Mouse (Mus musculus) embryonic facial prominence, embryonic 12.5 days (tissue): ENCODE measurements at regions not wholly inside any gene's neighbourhood (a gene's known extent, or its start where the extent isn't known, plus 50 kb on each side); places are given as distances from the start of the nearest gene placed in this dataset.

Experiments
- ATAC-seq: fragments of 200-750 bp; cut with Nextera tagmentation; 2 replicates; pipeline ENCODE4 v1.8.0; 2017; ENCODE audit not compliant: insufficient number of reproducible peaks, insufficient read depth, low FRiP score, low TSS enrichment
- H3K27ac ChIP-seq: fragments of 300-500 bp; sonication (generic); 2 replicates; pipeline ENCODE4 v1.5.1; 2016; ENCODE audit warnings: mild to moderate bottlenecking
- H3K27me3 ChIP-seq: fragments of 300-500 bp; sonication (generic); 2 replicates; pipeline ENCODE4 v1.6.1; 2016; ENCODE audit warnings: mild to moderate bottlenecking, moderate library complexity
- H3K36me3 ChIP-seq: fragments of 300-500 bp; sonication (generic); 2 replicates; pipeline ENCODE4 v1.6.1; 2016; ENCODE audit warnings: mild to moderate bottlenecking
- H3K4me1 ChIP-seq: fragments of 300-500 bp; sonication (generic); 2 replicates; pipeline ENCODE4 v1.6.1; 2016
- H3K4me2 ChIP-seq: fragments of 300-500 bp; sonication (generic); replicated peaks from 2 replicates; pipeline ENCODE4 v1.6.1; 2016; ENCODE audit warnings: mild to moderate bottlenecking, moderate library complexity
- H3K4me3 ChIP-seq: fragments of 300-500 bp; sonication (generic); 2 replicates; pipeline ENCODE4 v1.5.1; 2016; ENCODE audit warnings: mild to moderate bottlenecking
- H3K9ac ChIP-seq: fragments of 300-500 bp; sonication (generic); 2 replicates; pipeline ENCODE4 v1.6.1; 2016; ENCODE audit warnings: mild to moderate bottlenecking, moderate library complexity
- H3K9me3 ChIP-seq: fragments of 300-500 bp; sonication (generic); 2 replicates; pipeline ENCODE4 v1.6.1; 2016; ENCODE audit warnings: mild to moderate bottlenecking, moderate library complexity
- WGBS: fragments of 180-500 bp; shearing (Covaris S2); methylation state at CpG from one replicate; pipeline ENCODE4 v1.1.7; 2016; 5-methylcytosine and 5-hydroxymethylcytosine counted together

- Histone ChIP-seq H3K4me3 (peak overlapping the region; percentile 22), H3K27ac (peak overlapping the region; percentile 79), H3K36me3 (no peaks in the 10 kb centered on the region), H3K27me3 (peaks cover 6% of the 10 kb centered on the region; the same call in 1 of the 2 replicates), H3K9ac (no peak overlapping the region), H3K4me1 (peaks cover 26% of the 10 kb centered on the region), H3K9me3 (no peaks in the 10 kb centered on the region), H3K4me2 (peak overlapping the region; percentile 48)
- peak; percentile 47; the same call in 1 of the 2 replicates for ATAC-seq
- WGBS = 3% methylated on average over 28 of the region's 28 CpGs
Observed at GRCm38 (mm10) chr16:29838981-29839661, 225.1 kb upstream of the Hes1 start.

- 11% methylated on average over 6 of the region's 6 CpGs for WGBS
- H3K4me3 ChIP-seq = peak overlapping the region; percentile 22
- peaks cover 6% of the 10 kb centered on the region; the same call in 1 of the 2 replicates for H3K27me3 ChIP-seq
- H3K36me3 ChIP-seq = no peaks in the 10 kb centered on the region
- ATAC-seq = no peak
- no peaks in the 10 kb centered on the region for H3K9me3 ChIP-seq
- peak overlapping the region; percentile 48 for H3K4me2 ChIP-seq
- H3K9ac ChIP-seq = no peak overlapping the region
- peaks cover 31% of the 10 kb centered on the region for H3K4me1 ChIP-seq
- H3K27ac ChIP-seq = peak overlapping the region; percentile 79
Observed at GRCm38 (mm10) chr16:29839662-29840001, 224.6 kb upstream of the Hes1 start.

- Histone ChIP-seq H3K27me3 (peaks cover 4% of the 10 kb centered on the region; the same call in 1 of the 2 replicates), H3K4me2 (no peak overlapping the region), H3K9me3 (no peaks in the 10 kb centered on the region), H3K4me1 (peaks cover 39% of the 10 kb centered on the region), H3K27ac (no peak overlapping the region), H3K4me3 (no peak overlapping the region), H3K9ac (no peak overlapping the region), H3K36me3 (no peaks in the 10 kb centered on the region)
- ATAC-seq = no peak
- 60% methylated on average over 2 of the region's 2 CpGs for WGBS
Observed at GRCm38 (mm10) chr16:29840412-29840811, 223.8 kb upstream of the Hes1 start.

- no peak overlapping the region for H3K27ac ChIP-seq
- peaks cover 42% of the 10 kb centered on the region for H3K4me1 ChIP-seq
- WGBS = 49% methylated on average over 4 of the region's 4 CpGs
- H3K27me3 ChIP-seq = peaks cover 4% of the 10 kb centered on the region; the same call in 1 of the 2 replicates
- no peak overlapping the region for H3K9ac ChIP-seq
- no peak overlapping the region for H3K4me3 ChIP-seq
- ATAC-seq = no peak
- H3K9me3 ChIP-seq = no peaks in the 10 kb centered on the region
- no peak overlapping the region for H3K4me2 ChIP-seq
- H3K36me3 ChIP-seq = no peaks in the 10 kb centered on the region
Observed at GRCm38 (mm10) chr16:29841132-29841531, 223.1 kb upstream of the Hes1 start.

- Histone ChIP-seq H3K4me2 (no peak overlapping the region), H3K4me1 (peaks cover 39% of the 10 kb centered on the region), H3K36me3 (no peaks in the 10 kb centered on the region), H3K9ac (no peak overlapping the region), H3K4me3 (no peak overlapping the region), H3K9me3 (no peaks in the 10 kb centered on the region), H3K27me3 (peaks cover 4% of the 10 kb centered on the region; the same call in 1 of the 2 replicates), H3K27ac (no peak overlapping the region)
- ATAC-seq = no peak
- WGBS = 87% methylated on average over 4 of the region's 4 CpGs
Observed at GRCm38 (mm10) chr16:29842071-29842470, 222.1 kb upstream of the Hes1 start.

GRCm38 (mm10) chr16:29843490-29843889 is 220.7 kb upstream of the Hes1 start:
- ATAC-seq = no peak
- H3K4me2 ChIP-seq = no peak overlapping the region
- 80% methylated on average over 7 of the region's 7 CpGs for WGBS
- no peak overlapping the region for H3K9ac ChIP-seq
- H3K36me3 ChIP-seq = no peaks in the 10 kb centered on the region
- no peaks in the 10 kb centered on the region; the same call in 1 of the 2 replicates for H3K27me3 ChIP-seq
- H3K4me3 ChIP-seq = no peak overlapping the region
- no peak overlapping the region for H3K27ac ChIP-seq
- H3K4me1 ChIP-seq = peaks cover 34% of the 10 kb centered on the region
- H3K9me3 ChIP-seq = no peaks in the 10 kb centered on the region

- H3K27me3 ChIP-seq = no peaks in the 10 kb centered on the region; the same call in 1 of the 2 replicates
- no peaks in the 10 kb centered on the region for H3K36me3 ChIP-seq
- H3K4me1 ChIP-seq = peaks cover 22% of the 10 kb centered on the region
- no peak overlapping the region for H3K27ac ChIP-seq
- WGBS = 24% methylated on average over 12 of the region's 12 CpGs
- no peak overlapping the region for H3K9ac ChIP-seq
- no peak overlapping the region for H3K4me2 ChIP-seq
- H3K4me3 ChIP-seq = no peak overlapping the region
- ATAC-seq = no peak
- H3K9me3 ChIP-seq = no peaks in the 10 kb centered on the region
Observed at GRCm38 (mm10) chr16:29844706-29845596, 219.2 kb upstream of the Hes1 start.

- H3K27me3 ChIP-seq = no peaks in the 10 kb centered on the region
- ATAC-seq = no peak
- H3K36me3 ChIP-seq = no peaks in the 10 kb centered on the region
- H3K9me3 ChIP-seq = no peaks in the 10 kb centered on the region
- H3K4me1 ChIP-seq = peaks cover 17% of the 10 kb centered on the region
- no peak overlapping the region for H3K4me2 ChIP-seq
- 40% methylated on average over 8 of the region's 8 CpGs for WGBS
- H3K27ac ChIP-seq = no peak overlapping the region
- H3K4me3 ChIP-seq = no peak overlapping the region
- H3K9ac ChIP-seq = no peak overlapping the region
Observed at GRCm38 (mm10) chr16:29845597-29845986, 218.6 kb upstream of the Hes1 start.

GRCm38 (mm10) chr16:29847059-29847458 is 217.1 kb upstream of the Hes1 start:
- WGBS = 16% methylated on average over 1 of the region's 1 CpGs

GRCm38 (mm10) chr16:29847734-29848133 is 216.4 kb upstream of the Hes1 start:
- H3K4me3 ChIP-seq = no peak overlapping the region
- no peak overlapping the region for H3K9ac ChIP-seq
- H3K27ac ChIP-seq = no peak overlapping the region
- H3K36me3 ChIP-seq = no peaks in the 10 kb centered on the region
- H3K4me2 ChIP-seq = no peak overlapping the region
- no peaks in the 10 kb centered on the region for H3K27me3 ChIP-seq
- H3K9me3 ChIP-seq = no peaks in the 10 kb centered on the region
- peaks cover 17% of the 10 kb centered on the region for H3K4me1 ChIP-seq
- no peak for ATAC-seq
- WGBS = 66% methylated on average over 4 of the region's 4 CpGs

More at GRCm38 (mm10) chr16:29847059-29847458, 217.1 kb upstream of the Hes1 start:
- no peaks in the 10 kb centered on the region for H3K27me3 ChIP-seq
- H3K4me3 ChIP-seq = no peak overlapping the region
- ATAC-seq = no peak
- H3K4me2 ChIP-seq = no peak overlapping the region
- peaks cover 17% of the 10 kb centered on the region for H3K4me1 ChIP-seq
- no peak overlapping the region for H3K27ac ChIP-seq
- no peak overlapping the region for H3K9ac ChIP-seq
- no peaks in the 10 kb centered on the region for H3K9me3 ChIP-seq
- H3K36me3 ChIP-seq = no peaks in the 10 kb centered on the region

- H3K27me3 ChIP-seq = no peaks in the 10 kb centered on the region
- H3K4me3 ChIP-seq = no peak overlapping the region
- H3K4me1 ChIP-seq = peaks cover 17% of the 10 kb centered on the region
- H3K27ac ChIP-seq = no peak overlapping the region
- no peaks in the 10 kb centered on the region for H3K36me3 ChIP-seq
- no peak overlapping the region for H3K4me2 ChIP-seq
- WGBS = 85% methylated on average over 12 of the region's 12 CpGs
- H3K9ac ChIP-seq = no peak overlapping the region
- no peaks in the 10 kb centered on the region for H3K9me3 ChIP-seq
- no peak for ATAC-seq
Observed at GRCm38 (mm10) chr16:29848527-29848926, 215.7 kb upstream of the Hes1 start.

- no peaks in the 10 kb centered on the region for H3K27me3 ChIP-seq
- no peak overlapping the region for H3K9ac ChIP-seq
- H3K27ac ChIP-seq = no peak overlapping the region
- H3K36me3 ChIP-seq = no peaks in the 10 kb centered on the region
- H3K9me3 ChIP-seq = no peaks in the 10 kb centered on the region
- ATAC-seq = no peak
- no peak overlapping the region for H3K4me3 ChIP-seq
- H3K4me1 ChIP-seq = peaks cover 12% of the 10 kb centered on the region
- H3K4me2 ChIP-seq = no peak overlapping the region
- 75% methylated on average over 7 of the region's 7 CpGs for WGBS
Observed at GRCm38 (mm10) chr16:29849511-29849910, 214.7 kb upstream of the Hes1 start.
